Mouse (Mus musculus) ES-Bruce4 (cell line): Measurements from ENCODE around the gene Cdh13. TPM values are rescaled to one million over a fixed set of nuclear protein-coding genes. Genes with fewer than 3 reads are reported as not detected.

Experiments used
- H3K27ac ChIP-seq: 2 replicates; pipeline ENCODE4 v1.5.1; 2012; ENCODE audit warnings: low read length, inconsistent platforms; ENCODE audit not compliant: insufficient read depth
- H3K27me3 ChIP-seq: 2 replicates; pipeline ENCODE4 v1.6.1; 2012; ENCODE audit warnings: mild to moderate bottlenecking, low read length, inconsistent platforms; ENCODE audit not compliant: control insufficient read depth, poor library complexity, insufficient read depth, severe bottlenecking
- H3K36me3 ChIP-seq: 2 replicates; pipeline ENCODE4 v1.6.1; 2012; ENCODE audit warnings: inconsistent platforms, mild to moderate bottlenecking, low read length, moderate library complexity; ENCODE audit not compliant: control insufficient read depth, poor library complexity, insufficient read depth, severe bottlenecking
- H3K4me1 ChIP-seq: one replicate; pipeline ENCODE4 v1.8.1; 2011; ENCODE audit warnings: low read length; ENCODE audit not compliant: control insufficient read depth, insufficient read depth
- H3K4me3 ChIP-seq: 2 replicates; pipeline ENCODE4 v1.5.1; 2011; ENCODE audit warnings: low read depth, mild to moderate bottlenecking, low read length
- H3K9ac ChIP-seq: 2 replicates; pipeline ENCODE4 v1.6.1; 2012; ENCODE audit warnings: low read depth, mild to moderate bottlenecking, inconsistent platforms; ENCODE audit not compliant: poor library complexity, severe bottlenecking
- H3K9me3 ChIP-seq: replicated peaks from 2 replicates; pipeline ENCODE4 v1.6.1; 2012; ENCODE audit warnings: mild to moderate bottlenecking, low read length, inconsistent platforms; ENCODE audit not compliant: control insufficient read depth, poor library complexity, insufficient read depth, severe bottlenecking
- CTCF ChIP-seq: IDR thresholded peaks from one replicate; pipeline ENCODE4 v1.8.1; 2011; ENCODE audit warnings: low read depth, low read length
- EP300 ChIP-seq: IDR thresholded peaks from 2 replicates; pipeline ENCODE4 v1.6.1; 2011; ENCODE audit warnings: low read depth, low read length; ENCODE audit not compliant: insufficient read depth
- POLR2A ChIP-seq: IDR thresholded peaks from one replicate; pipeline ENCODE4 v1.8.1; 2011; ENCODE audit warnings: low read length; ENCODE audit not compliant: insufficient read depth
- polyA plus RNA-seq: library from polyadenylated mRNA; stranded (reverse); fragments of >200 nt; gene quantifications from 2 replicates; pipeline ENCODE4 v1.2.4, GENCODE M21; 2011; ENCODE audit warnings: low read depth; ENCODE audit not compliant: missing spikeins, insufficient read depth, insufficient read length

The Cdh13 gene
- polyA plus RNA-seq, 1 experiment: 2.0 TPM

DNA sequence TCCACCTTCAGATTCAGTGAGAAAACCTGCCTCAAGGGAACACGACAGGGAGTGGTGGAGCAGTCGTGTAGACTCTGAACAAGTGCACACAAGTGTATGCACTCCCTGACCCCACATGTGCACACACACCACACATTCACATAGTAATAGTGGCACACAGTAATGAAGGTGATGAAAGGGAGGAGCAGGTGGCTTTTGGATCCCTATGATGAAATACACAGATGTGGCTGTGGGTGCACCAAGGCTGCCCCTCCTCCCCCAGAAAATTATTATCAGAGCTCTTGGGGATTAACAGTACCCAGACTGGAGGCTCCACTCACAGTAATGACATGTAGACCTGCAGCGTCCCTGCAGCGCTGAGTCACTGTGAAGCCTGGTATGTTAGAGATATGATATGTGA lies 5.6 kb downstream of the Cdh13 start:
- TF ChIP-seq POLR2A (no peak), EP300 (no peak), CTCF (no peak)
- Histone ChIP-seq H3K27me3 (peaks cover 4% of the 10 kb centered on the region; the same call in 1 of the 2 replicates), H3K9me3 (no peaks in the 10 kb centered on the region), H3K27ac (no peak overlapping the region), H3K36me3 (no peaks in the 10 kb centered on the region), H3K4me1 (peaks cover 4% of the 10 kb centered on the region), H3K9ac (no peak overlapping the region), H3K4me3 (no peak overlapping the region)

DNA sequence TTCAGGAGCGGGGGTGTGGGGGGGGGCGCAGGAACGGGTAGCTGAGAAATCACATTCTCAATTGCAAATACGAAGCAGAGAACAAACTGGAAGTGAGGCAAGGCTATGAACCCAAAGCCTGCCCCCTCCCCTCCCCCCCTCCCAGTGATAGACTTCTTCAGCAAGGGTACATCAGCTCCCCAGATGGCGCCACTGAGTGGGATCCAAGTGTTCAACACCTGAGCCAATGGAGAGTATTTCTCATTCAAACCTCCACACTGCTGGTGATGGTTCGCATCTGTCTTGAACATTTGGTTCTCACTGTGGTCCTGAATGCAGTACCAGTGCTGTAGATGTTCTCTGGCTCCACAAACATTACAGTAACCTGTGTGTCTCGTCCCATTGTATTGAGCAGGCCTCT lies 6.0 kb downstream of the Cdh13 start:
- Histone ChIP-seq H3K9ac (no peak overlapping the region), H3K9me3 (no peaks in the 10 kb centered on the region), H3K4me1 (peaks cover 4% of the 10 kb centered on the region), H3K27ac (no peak overlapping the region), H3K36me3 (no peaks in the 10 kb centered on the region), H3K27me3 (no peaks in the 10 kb centered on the region; the same call in 1 of the 2 replicates), H3K4me3 (no peak overlapping the region)
- TF ChIP-seq CTCF (peak; percentile 26), POLR2A (no peak)

DNA sequence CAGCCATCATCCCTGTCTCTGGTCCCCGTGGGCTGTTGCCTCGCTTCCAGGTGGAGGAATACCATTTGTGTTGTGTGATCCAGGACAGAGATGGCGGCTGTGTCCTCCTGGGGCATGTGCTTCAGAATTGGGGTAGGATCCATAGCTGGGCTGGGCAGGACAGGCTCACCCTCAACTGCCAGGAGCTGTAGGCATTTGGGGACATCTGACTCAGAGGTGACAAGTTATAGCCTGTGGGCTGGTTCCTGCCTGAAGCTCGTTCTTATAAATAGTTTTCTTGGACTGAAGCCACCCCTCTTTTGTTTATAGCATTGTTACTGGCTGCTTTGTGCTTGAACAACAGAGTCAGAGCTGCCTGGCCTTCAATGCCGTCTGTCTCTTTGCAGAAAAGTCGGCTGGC lies 6.7 kb downstream of the Cdh13 start:
- Histone ChIP-seq H3K9me3 (no peaks in the 10 kb centered on the region), H3K4me1 (peaks cover 4% of the 10 kb centered on the region), H3K4me3 (no peak overlapping the region), H3K9ac (no peak overlapping the region), H3K27ac (no peak overlapping the region), H3K27me3 (no peaks in the 10 kb centered on the region; the same call in 1 of the 2 replicates), H3K36me3 (no peaks in the 10 kb centered on the region)
- TF ChIP-seq POLR2A (no peak), EP300 (no peak)

DNA sequence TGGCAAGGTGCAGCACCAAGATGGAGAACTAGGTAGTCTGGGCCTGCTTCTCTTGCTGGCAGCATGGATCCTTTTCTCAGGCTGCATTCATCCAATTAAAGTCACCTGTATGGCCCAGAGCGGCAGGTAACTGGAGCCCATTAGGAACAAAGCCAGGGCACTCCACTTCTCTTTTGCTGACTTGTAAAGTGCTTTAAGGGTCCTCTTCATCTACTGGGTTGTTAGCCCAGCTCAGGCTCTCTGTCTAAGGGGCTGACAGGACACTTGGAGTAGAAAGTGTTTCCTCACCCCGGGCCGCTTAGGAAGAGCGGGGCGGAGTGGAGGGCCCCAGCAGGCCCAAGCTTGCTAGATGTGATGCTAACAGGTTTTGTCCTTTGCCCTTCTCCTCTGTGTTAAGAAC lies 12.9 kb downstream of the Cdh13 start:
- no peak overlapping the region for H3K27ac ChIP-seq
- no peaks in the 10 kb centered on the region for H3K4me1 ChIP-seq
- no peak overlapping the region for H3K9ac ChIP-seq
- no peaks in the 10 kb centered on the region for H3K36me3 ChIP-seq
- TF ChIP-seq EP300 (no peak), POLR2A (no peak), CTCF (no peak)
- no peaks in the 10 kb centered on the region for H3K27me3 ChIP-seq
- H3K4me3 ChIP-seq: no peak overlapping the region
- H3K9me3 ChIP-seq: no peaks in the 10 kb centered on the region

DNA sequence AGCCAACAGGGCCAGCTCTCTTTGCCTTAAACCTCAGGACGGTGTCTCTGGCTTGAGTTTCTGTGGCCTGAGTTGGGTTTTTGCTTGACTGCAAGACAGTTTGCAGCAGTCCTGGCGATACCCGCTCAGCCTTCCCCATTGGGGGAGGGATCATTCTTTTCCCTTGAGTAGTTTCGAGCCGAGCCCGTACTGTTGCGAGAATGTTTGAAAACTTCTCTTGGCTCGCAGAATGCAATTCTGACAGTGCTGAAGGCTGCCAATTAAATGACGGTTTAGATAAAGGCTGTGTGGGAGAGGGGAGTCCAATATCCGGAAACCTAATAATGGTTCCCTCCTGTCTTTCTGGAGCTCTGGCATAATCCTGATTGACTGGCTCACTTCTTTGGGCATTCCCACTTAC lies 23.4 kb downstream of the Cdh13 start:
- Histone ChIP-seq H3K4me3 (no peak overlapping the region), H3K27ac (no peak overlapping the region), H3K9ac (no peak overlapping the region), H3K9me3 (peaks cover 4% of the 10 kb centered on the region; the same call in 1 of the 2 replicates), H3K4me1 (no peaks in the 10 kb centered on the region), H3K36me3 (no peaks in the 10 kb centered on the region), H3K27me3 (no peaks in the 10 kb centered on the region)
- TF ChIP-seq EP300 (no peak), POLR2A (no peak)

DNA sequence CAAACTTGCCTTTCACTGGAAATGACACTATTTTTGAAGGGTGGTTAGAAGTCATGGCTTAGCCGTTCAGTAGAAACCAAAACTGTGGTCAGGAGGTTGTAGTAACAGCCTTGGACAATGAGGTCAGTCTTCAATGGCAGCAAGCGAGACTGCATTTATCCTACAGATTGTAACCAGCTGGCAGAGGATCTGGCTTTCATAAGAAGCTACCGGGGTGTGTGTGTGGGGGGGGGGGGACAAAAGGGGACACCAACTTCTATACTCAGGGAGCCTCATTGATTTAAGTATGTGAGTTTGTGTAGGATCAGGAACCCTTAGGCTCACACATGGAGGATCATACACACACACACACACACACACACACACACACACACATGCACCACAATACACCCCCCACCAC lies 25.6 kb downstream of the Cdh13 start:
- Histone ChIP-seq H3K27me3 (no peaks in the 10 kb centered on the region), H3K27ac (no peak overlapping the region), H3K4me3 (no peak overlapping the region), H3K9ac (no peak overlapping the region), H3K9me3 (no peaks in the 10 kb centered on the region), H3K36me3 (no peaks in the 10 kb centered on the region), H3K4me1 (no peaks in the 10 kb centered on the region)
- TF ChIP-seq EP300 (no peak), POLR2A (no peak), CTCF (no peak)
